Mouse (Mus musculus): ENCODE data around the gene Dtx3. TPM values are rescaled to one million over a fixed set of nuclear protein-coding genes. Genes with fewer than 3 reads are reported as not detected.

The Dtx3 gene
- polyA plus RNA-seq, 1 experiment from 2014 or later: 117 TPM

DNA sequence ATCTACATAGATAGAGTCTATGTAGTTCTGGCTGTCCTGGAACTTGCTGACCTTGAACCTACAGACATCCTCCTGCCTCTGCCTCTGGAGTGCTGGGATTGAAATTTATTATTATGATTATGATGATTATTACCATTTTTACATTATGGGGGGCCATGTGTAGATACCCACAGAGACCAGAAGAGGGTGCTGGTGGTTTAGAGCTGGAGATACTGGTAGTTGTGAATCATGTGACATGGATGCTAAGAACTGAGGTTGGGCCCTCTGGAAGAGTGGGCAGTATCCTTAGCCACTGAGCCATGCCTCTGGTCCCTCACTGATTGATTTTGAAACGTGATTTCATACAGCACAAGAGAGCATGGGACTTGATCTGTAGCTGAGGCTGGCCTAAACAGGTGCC is 9.1 kb downstream of the Dtx3 start:
- no peak for ATAC-seq (ENCODE audit: low FRiP score, low TSS enrichment)
- H3K36me3 ChIP-seq (ENCODE audit: control insufficient read depth, insufficient read depth, low read length): peaks cover 16% of the 10 kb centered on the region; the same call in 1 of the 2 replicates
- no peaks in the 10 kb centered on the region for H3K9me3 ChIP-seq (ENCODE audit: control insufficient read depth, low read length)
- H3K4me2 ChIP-seq (replicated peaks; ENCODE audit: low read depth, low read length): no peak overlapping the region
- H3K4me1 ChIP-seq (ENCODE audit: control insufficient read depth, insufficient read depth, low read length): peaks cover 25% of the 10 kb centered on the region
- no peak overlapping the region for H3K4me3 ChIP-seq (ENCODE audit: low read length)
- H3K27ac ChIP-seq (ENCODE audit: low read depth, low read length): no peak overlapping the region
- H3K9ac ChIP-seq (ENCODE audit: low read depth, low read length): no peak overlapping the region
- H3K27me3 ChIP-seq (ENCODE audit: control insufficient read depth, insufficient read depth, low read length): no peaks in the 10 kb centered on the region
- WGBS: 80% methylated on average over 1 of the region's 1 CpGs

DNA sequence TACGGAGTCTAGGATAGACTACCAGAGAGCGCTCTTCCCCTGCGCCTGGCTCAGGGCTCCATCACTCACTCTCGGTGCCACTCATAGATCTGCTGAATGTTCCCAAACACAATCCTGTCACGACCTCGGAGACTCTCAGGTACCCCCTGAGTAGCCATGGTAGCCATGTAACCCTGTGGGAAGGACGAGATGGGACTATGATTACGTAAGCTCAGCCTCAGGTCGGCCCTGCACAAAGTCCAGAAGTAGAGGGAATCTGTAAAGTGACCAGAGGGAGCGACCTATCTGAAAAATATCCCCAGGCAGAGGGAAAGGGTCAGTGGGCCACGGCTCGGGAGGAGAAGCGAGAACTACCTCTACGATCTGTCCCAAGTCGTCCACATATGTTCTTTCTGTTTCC is 10.0 kb downstream of the Dtx3 start:
- no peak for ATAC-seq (ENCODE audit: low FRiP score, low TSS enrichment)
- Histone ChIP-seq H3K4me1 (ENCODE audit: control insufficient read depth, insufficient read depth, low read length) (peaks cover 27% of the 10 kb centered on the region), H3K27me3 (ENCODE audit: control insufficient read depth, insufficient read depth, low read length) (peaks cover 6% of the 10 kb centered on the region; the same call in 1 of the 2 replicates), H3K4me3 (ENCODE audit: low read length) (no peak overlapping the region), H3K9me3 (ENCODE audit: control insufficient read depth, low read length) (no peaks in the 10 kb centered on the region), H3K9ac (ENCODE audit: low read depth, low read length) (no peak overlapping the region), H3K27ac (ENCODE audit: low read depth, low read length) (no peak overlapping the region), H3K4me2 (replicated peaks; ENCODE audit: low read depth, low read length) (no peak overlapping the region), H3K36me3 (ENCODE audit: control insufficient read depth, insufficient read depth, low read length) (peaks cover 12% of the 10 kb centered on the region; the same call in 1 of the 2 replicates)
- WGBS: 83% methylated on average over 15 of the region's 15 CpGs

DNA sequence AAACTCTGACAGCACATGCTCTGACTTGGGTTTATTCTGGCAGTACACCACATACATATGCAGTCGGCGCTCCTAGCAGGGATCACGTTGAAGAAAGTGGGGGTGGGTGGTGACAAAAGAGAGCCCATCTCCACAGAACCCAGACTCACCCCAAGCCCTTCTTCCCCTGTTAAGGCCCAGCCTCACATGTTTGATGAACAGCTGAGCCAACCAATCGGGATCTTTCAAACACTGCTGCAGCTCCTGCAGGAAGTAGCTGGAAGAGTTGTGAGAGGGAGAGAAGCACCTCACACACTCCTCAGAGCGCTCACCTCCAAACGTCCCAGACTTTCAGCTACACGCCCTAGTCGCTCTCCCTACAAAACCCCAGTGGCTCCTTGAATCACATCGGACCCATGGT is 10.4 kb downstream of the Dtx3 start:
- H3K9ac ChIP-seq (ENCODE audit: low read depth, low read length): no peak overlapping the region
- H3K36me3 ChIP-seq (ENCODE audit: control insufficient read depth, insufficient read depth, low read length): peaks cover 12% of the 10 kb centered on the region; the same call in 1 of the 2 replicates
- peaks cover 6% of the 10 kb centered on the region; the same call in 1 of the 2 replicates for H3K27me3 ChIP-seq (ENCODE audit: control insufficient read depth, insufficient read depth, low read length)
- H3K9me3 ChIP-seq (ENCODE audit: control insufficient read depth, low read length): no peaks in the 10 kb centered on the region
- no peak for ATAC-seq (ENCODE audit: low FRiP score, low TSS enrichment)
- WGBS: 72% methylated on average over 9 of the region's 9 CpGs
- H3K4me3 ChIP-seq (ENCODE audit: low read length): no peak overlapping the region
- H3K4me2 ChIP-seq (replicated peaks; ENCODE audit: low read depth, low read length): no peak overlapping the region
- H3K4me1 ChIP-seq (ENCODE audit: control insufficient read depth, insufficient read depth, low read length): peaks cover 27% of the 10 kb centered on the region
- no peak overlapping the region for H3K27ac ChIP-seq (ENCODE audit: low read depth, low read length)

DNA sequence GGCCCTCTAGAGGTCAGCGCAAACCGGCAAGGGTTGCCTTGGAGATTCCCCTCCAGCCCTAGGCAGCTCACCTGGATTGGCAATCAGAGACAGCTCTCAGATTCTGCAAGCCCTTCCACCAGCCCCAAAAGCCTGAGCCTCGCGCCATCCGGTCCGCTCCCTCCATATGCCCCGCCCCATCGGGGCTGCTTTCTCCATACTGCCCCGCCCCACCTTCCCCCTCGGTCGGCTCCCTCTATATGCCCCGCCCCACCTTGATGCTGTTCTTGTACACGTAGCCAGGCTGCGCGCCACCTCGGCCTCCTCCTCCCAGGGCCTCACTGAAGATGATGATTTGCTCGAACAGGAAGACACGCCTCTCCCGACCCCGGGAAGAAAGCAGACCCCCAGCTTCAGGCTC is 11.8 kb downstream of the Dtx3 start:
- H3K27ac ChIP-seq (ENCODE audit: low read depth, low read length): no peak overlapping the region
- H3K4me1 ChIP-seq (ENCODE audit: control insufficient read depth, insufficient read depth, low read length): peaks cover 23% of the 10 kb centered on the region
- peaks cover 18% of the 10 kb centered on the region for H3K27me3 ChIP-seq (ENCODE audit: control insufficient read depth, insufficient read depth, low read length)
- peak overlapping the region; percentile 31 for H3K4me2 ChIP-seq (replicated peaks; ENCODE audit: low read depth, low read length)
- H3K36me3 ChIP-seq (ENCODE audit: control insufficient read depth, insufficient read depth, low read length): peaks cover 12% of the 10 kb centered on the region; the same call in 1 of the 2 replicates
- 0 out of 2 replicates have a peak overlapping the region, but pooled peaks have one; percentile 18 for H3K9ac ChIP-seq (ENCODE audit: low read depth, low read length)
- no peaks in the 10 kb centered on the region for H3K9me3 ChIP-seq (ENCODE audit: control insufficient read depth, low read length)
- no peak for ATAC-seq (ENCODE audit: low FRiP score, low TSS enrichment)
- peak overlapping the region; percentile 7 for H3K4me3 ChIP-seq (ENCODE audit: low read length)
- WGBS: 17% methylated on average over 20 of the region's 20 CpGs

DNA sequence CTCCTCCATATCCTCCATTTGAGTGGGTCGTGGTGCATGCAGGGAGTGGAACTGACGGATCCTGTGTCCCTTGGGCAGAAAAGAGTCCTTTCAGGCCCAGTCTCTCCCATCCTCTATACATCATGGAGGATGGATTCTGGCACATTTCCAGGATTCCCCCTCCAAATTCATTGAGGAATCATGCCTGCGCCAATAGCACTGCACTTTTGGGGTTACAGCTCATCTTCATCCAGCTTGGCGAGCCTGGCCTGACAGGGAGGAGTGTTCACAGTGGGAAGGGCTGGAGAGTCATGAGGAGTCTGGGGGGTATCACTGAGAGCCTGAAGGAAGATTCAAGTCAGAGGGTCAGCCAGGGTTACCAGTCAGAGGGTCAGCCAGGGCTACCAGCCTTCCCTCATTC is 12.9 kb downstream of the Dtx3 start:
- Histone ChIP-seq H3K4me2 (replicated peaks; ENCODE audit: low read depth, low read length) (no peak overlapping the region), H3K4me1 (ENCODE audit: control insufficient read depth, insufficient read depth, low read length) (peaks cover 33% of the 10 kb centered on the region), H3K27ac (ENCODE audit: low read depth, low read length) (no peak overlapping the region), H3K36me3 (ENCODE audit: control insufficient read depth, insufficient read depth, low read length) (peaks cover 12% of the 10 kb centered on the region; the same call in 1 of the 2 replicates), H3K4me3 (ENCODE audit: low read length) (no peak overlapping the region), H3K9ac (ENCODE audit: low read depth, low read length) (no peak overlapping the region), H3K9me3 (ENCODE audit: control insufficient read depth, low read length) (no peaks in the 10 kb centered on the region), H3K27me3 (ENCODE audit: control insufficient read depth, insufficient read depth, low read length) (peaks cover 29% of the 10 kb centered on the region)
- ATAC-seq (ENCODE audit: low FRiP score, low TSS enrichment): no peak
- WGBS: 94% methylated on average over 4 of the region's 4 CpGs

DNA sequence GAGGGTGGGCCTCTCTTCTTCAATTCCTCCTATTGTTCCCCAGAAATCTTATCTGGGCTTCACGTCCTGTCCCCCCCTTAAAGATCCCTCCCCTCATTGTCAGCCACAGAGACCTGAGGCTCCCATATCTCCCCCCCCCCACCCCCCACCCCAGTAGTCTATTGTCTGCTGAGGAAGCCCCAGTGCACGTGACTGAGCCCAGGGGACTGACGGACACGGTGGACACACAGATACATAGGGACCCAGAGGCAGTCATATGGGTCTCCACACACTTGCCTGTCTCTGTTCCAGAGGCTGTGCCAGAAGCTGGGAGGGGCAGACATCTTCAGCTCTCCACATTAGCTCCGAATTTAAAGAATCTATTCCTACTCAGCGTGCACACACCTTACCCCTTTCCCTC is 14.0 kb downstream of the Dtx3 start:
- no peak for ATAC-seq (ENCODE audit: low FRiP score, low TSS enrichment)
- WGBS: 82% methylated on average over 6 of the region's 6 CpGs
- Histone ChIP-seq H3K9ac (ENCODE audit: low read depth, low read length) (no peak overlapping the region), H3K4me2 (replicated peaks; ENCODE audit: low read depth, low read length) (no peak overlapping the region), H3K27me3 (ENCODE audit: control insufficient read depth, insufficient read depth, low read length) (peaks cover 33% of the 10 kb centered on the region), H3K4me1 (ENCODE audit: control insufficient read depth, insufficient read depth, low read length) (peaks cover 33% of the 10 kb centered on the region), H3K4me3 (ENCODE audit: low read length) (no peak overlapping the region), H3K9me3 (ENCODE audit: control insufficient read depth, low read length) (no peaks in the 10 kb centered on the region), H3K36me3 (ENCODE audit: control insufficient read depth, insufficient read depth, low read length) (peaks cover 12% of the 10 kb centered on the region; the same call in 1 of the 2 replicates), H3K27ac (ENCODE audit: low read depth, low read length) (no peak overlapping the region)

DNA sequence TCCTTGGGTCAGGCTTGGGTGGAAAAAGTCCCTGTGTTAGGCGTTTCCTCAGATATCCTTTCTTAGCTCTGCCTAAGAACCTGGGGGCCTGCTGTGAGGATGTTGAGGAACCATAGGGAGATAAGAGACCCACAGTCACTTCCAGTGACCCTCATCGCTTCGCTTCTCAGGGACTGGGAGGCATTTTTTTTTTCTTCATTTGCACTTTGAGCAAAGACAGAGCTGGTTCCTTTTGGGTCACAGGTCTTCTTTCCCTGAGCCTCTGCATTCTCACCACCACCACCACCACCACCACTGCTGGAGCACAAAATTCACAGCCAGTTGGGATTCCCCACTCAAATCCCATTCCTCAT is 14.9 kb downstream of the Dtx3 start:
- no peaks in the 10 kb centered on the region for H3K9me3 ChIP-seq (ENCODE audit: control insufficient read depth, low read length)
- H3K4me1 ChIP-seq (ENCODE audit: control insufficient read depth, insufficient read depth, low read length): peaks cover 33% of the 10 kb centered on the region
- H3K36me3 ChIP-seq (ENCODE audit: control insufficient read depth, insufficient read depth, low read length): peaks cover 9% of the 10 kb centered on the region; the same call in 1 of the 2 replicates
- no peak for ATAC-seq (ENCODE audit: low FRiP score, low TSS enrichment)
- no peak overlapping the region for H3K9ac ChIP-seq (ENCODE audit: low read depth, low read length)
- peaks cover 33% of the 10 kb centered on the region for H3K27me3 ChIP-seq (ENCODE audit: control insufficient read depth, insufficient read depth, low read length)
- H3K4me3 ChIP-seq (ENCODE audit: low read length): no peak overlapping the region
- 15% methylated on average over 3 of the region's 3 CpGs for WGBS
- peak overlapping the region; percentile 35; the same call in 1 of the 2 replicates for H3K4me2 ChIP-seq (replicated peaks; ENCODE audit: low read depth, low read length)
- no peak overlapping the region for H3K27ac ChIP-seq (ENCODE audit: low read depth, low read length)

DNA sequence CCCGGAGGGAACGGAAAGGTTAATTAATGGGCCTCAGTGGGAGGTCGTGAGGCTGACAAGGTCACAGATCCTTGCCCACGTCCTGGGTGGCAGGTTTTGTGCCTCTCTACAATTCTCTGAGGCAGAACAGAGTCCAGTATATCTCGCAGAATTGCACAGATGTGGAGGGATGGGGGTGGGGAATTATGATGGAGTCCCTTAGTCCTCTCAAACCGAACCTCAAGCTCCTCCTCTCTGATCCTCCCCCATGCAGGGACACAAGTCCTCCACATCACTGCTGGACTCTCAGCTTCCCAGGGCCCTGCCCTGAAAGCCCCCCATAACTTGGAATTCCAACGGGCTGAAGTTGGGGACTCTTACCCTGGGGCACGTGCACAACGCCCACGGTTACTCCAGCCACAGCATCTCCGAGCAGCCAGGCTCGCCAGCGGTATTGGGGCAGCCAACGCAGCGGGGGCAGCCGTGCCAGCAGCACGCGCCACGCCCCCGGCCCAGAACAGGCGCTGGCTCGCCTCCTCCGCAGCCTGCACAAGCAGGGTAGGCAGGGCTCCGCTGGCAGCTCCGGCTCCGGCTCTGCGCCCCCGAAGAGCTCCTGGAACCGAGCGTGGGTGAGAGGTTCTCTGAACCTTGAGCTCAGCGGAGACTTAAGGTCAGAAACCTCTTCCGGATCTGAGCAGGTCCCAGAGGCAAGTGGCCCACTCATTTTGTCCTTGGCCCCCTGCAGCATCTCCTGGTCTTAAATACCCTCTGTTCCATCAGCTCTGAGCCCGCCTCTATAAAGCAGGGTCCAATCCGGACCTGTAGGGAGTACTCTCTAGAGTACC is 15.4 kb downstream of the Dtx3 start, which contains the start of gene Slc26a10:
Slc26a10 (minus strand) TSS at position 775 of the 824 bp plus-strand sequence.
- H3K4me1 ChIP-seq (ENCODE audit: control insufficient read depth, insufficient read depth, low read length): peaks cover 33% of the 10 kb centered on the region
- 0 out of 2 replicates have a peak, but pooled peaks have one; percentile 24 for ATAC-seq (ENCODE audit: low FRiP score, low TSS enrichment)
- no peak within 1 kb of the TSS for H3K9ac ChIP-seq (ENCODE audit: low read depth, low read length)
- no peak within 1 kb of the TSS for H3K27ac ChIP-seq (ENCODE audit: low read depth, low read length)
- H3K4me2 ChIP-seq (replicated peaks; ENCODE audit: low read depth, low read length): peak within 1 kb of the TSS; percentile 35
- H3K36me3 ChIP-seq (ENCODE audit: control insufficient read depth, insufficient read depth, low read length): peaks cover 4% of the 10 kb centered on the region; the same call in 1 of the 2 replicates
- WGBS: 2% methylated on average over 34 of the region's 34 CpGs
- H3K9me3 ChIP-seq (ENCODE audit: control insufficient read depth, low read length): no peaks in the 10 kb centered on the region
- H3K27me3 ChIP-seq (ENCODE audit: control insufficient read depth, insufficient read depth, low read length): peaks cover 33% of the 10 kb centered on the region
- H3K4me3 ChIP-seq (ENCODE audit: low read length): peak within 1 kb of the TSS; percentile 17; the same call in 1 of the 2 replicates

Measured in kidney, embryonic 14.5 days (tissue).